ENCODE assay signal across 7 mouse cellular contexts in the genomic region with DNA sequence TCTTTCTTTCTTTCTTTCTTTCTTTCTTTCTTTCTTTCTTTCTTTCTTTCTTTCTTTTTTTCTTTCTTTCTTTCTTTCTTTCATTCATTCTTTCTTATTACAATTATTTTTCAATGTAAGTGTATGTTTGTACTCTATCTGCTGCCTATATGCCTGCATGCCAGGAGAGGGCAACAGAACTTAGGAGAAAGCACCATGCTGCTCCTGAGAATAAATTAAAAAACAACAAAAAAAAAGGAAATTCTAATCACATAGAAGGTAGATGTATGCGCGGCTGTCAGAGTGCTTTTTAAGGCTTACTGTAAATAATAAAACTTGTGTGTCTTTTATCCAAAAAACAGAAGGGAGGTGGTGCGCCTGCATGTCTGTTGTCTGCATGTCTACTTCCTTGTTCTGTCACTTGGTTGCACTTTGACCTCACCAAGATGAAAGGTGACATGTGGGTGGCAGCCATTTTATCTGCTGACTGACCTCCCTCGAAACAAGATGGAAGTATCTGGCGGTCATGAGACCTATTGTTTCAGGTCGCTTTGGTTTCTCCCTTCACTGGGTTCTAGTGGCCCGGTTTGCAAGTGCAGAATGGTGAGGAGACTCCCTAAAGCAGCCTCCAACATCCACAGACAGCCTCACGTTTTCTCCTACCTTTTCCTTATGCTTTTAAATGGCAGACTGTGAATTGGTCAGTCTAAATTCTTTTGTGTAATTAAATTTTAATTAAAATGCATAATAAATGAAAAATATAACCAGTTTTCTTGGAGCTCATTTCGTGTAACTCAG.
DNase-seq lines count a peak whose midpoint lies in the region; ATAC-seq lines count a peak whose summit lies in the region.
"Not testable (repeated sequence)": the region's sequence is repeated elsewhere in the genome, so short reads cannot be mapped to it uniquely, and the experiment has no call there.

No protein-coding gene starts in this region.

- not testable (repeated sequence) for H3K4me2 ChIP-seq in embryonic facial prominence, embryonic 13.5 days; heart, embryonic 11.5 days

- intact Hi-C loops in left cerebral cortex, postnatal 36 days (cut with DNase I), result not testable (repeated sequence)

- not testable (repeated sequence) for H3K27me3 ChIP-seq in embryonic facial prominence, embryonic 13.5 days; heart, embryonic 11.5 days (ENCODE audit: control insufficient read depth, insufficient read depth, low read length)

- not testable (repeated sequence) for H3K9me3 ChIP-seq in embryonic facial prominence, embryonic 13.5 days; heart, embryonic 11.5 days (replicated peaks; ENCODE audit: control insufficient read depth, low read length)

- not testable (repeated sequence) for H3K4me3 ChIP-seq in embryonic facial prominence, embryonic 13.5 days; heart, embryonic 11.5 days (ENCODE audit: low read depth, low read length)

- ATAC-seq in embryonic facial prominence, embryonic 13.5 days (ENCODE audit: insufficient number of reproducible peaks, insufficient read depth, low FRiP score, low TSS enrichment, low read depth), result peak; percentile 84
- peak; percentile 83 for ATAC-seq in heart, embryonic 11.5 days (replicated peaks; ENCODE audit: insufficient number of reproducible peaks, low FRiP score, low TSS enrichment)

- not testable (repeated sequence) for H3K27ac ChIP-seq in embryonic facial prominence, embryonic 13.5 days; heart, embryonic 11.5 days (ENCODE audit: low read depth, low read length)

- DNase-seq in adrenal gland, adult 18-20 months (ENCODE audit: low spot score in 2 of 2), result peak; percentile 26 to 56
- DNase-seq in kidney, adult 8-10 months, result peak; percentile 18 to 41
- DNase-seq in left cerebral cortex, postnatal 36 days (ENCODE audit: low spot score in 2 of 2), result peak; percentile 5 to 6
- peak; percentile 34 for DNase-seq in lung, postnatal 36 days
- DNase-seq in right cerebral cortex, postnatal 4 days, result peak; percentile 29

- not testable (repeated sequence) for H3K9ac ChIP-seq in embryonic facial prominence, embryonic 13.5 days; heart, embryonic 11.5 days (ENCODE audit: low read depth, low read length)

- WGBS in embryonic facial prominence, embryonic 13.5 days, result 76% methylated on average over 9 of the region's 9 CpGs
- 69% methylated on average over 8 of the region's 9 CpGs for WGBS in heart, embryonic 11.5 days (ENCODE audit: insufficient replicate concordance)

- not testable (repeated sequence) for H3K36me3 ChIP-seq in embryonic facial prominence, embryonic 13.5 days; heart, embryonic 11.5 days (ENCODE audit: control insufficient read depth, insufficient read depth, low read length)

- not testable (repeated sequence) for H3K4me1 ChIP-seq in embryonic facial prominence, embryonic 13.5 days; heart, embryonic 11.5 days (ENCODE audit: control insufficient read depth, insufficient read depth, low read length)
